Mouse (Mus musculus): ENCODE measurements around the gene Tmem247. TPM values are rescaled to one million over a fixed set of nuclear protein-coding genes. Genes with fewer than 3 reads are reported as not detected.
A peak's percentile ranks its signal among the peaks of the same experiment; 100 is the strongest.

The Tmem247 gene
- polyA plus RNA-seq, 1 experiment from 2014 or later, result not detected

DNA sequence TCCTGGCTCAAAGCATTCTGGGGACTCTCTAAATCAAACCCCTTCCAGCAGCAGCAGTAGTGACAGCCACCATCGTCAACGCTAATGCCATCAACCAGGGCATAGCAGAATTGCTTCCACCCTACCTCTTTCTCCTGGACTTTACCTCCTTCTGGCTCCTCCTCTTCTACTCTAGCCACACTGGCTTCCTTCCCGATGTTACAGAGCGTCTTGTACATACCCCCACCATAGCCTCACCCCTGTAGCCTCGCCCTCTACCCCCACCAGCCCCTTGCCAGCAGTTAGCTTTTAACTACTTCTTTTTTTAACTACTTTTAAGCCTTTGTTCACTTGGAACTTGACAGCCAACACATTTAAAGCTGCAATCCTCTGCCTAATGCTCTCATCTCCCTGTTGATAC lies 17.3 kb upstream of the Tmem247 start:
- H3K4me2 ChIP-seq (ENCODE audit: low read depth, low read length), result no peak overlapping the region
- no peak overlapping the region for H3K4me3 ChIP-seq (ENCODE audit: low read length)
- ATAC-seq, result no peak
- H3K9me3 ChIP-seq (ENCODE audit: control insufficient read depth, low read length), result no peaks in the 10 kb centered on the region
- H3K27ac ChIP-seq (ENCODE audit: low read length), result no peak overlapping the region
- H3K36me3 ChIP-seq (ENCODE audit: control insufficient read depth, insufficient read depth, low read length), result no peaks in the 10 kb centered on the region
- WGBS, result 66% methylated on average over 5 of the region's 5 CpGs
- no peaks in the 10 kb centered on the region for H3K4me1 ChIP-seq (ENCODE audit: control insufficient read depth, insufficient read depth, low read length)
- no peaks in the 10 kb centered on the region for H3K27me3 ChIP-seq (replicated peaks; ENCODE audit: control insufficient read depth, insufficient read depth, low read length)
- H3K9ac ChIP-seq (ENCODE audit: low read depth, low read length), result no peak overlapping the region

DNA sequence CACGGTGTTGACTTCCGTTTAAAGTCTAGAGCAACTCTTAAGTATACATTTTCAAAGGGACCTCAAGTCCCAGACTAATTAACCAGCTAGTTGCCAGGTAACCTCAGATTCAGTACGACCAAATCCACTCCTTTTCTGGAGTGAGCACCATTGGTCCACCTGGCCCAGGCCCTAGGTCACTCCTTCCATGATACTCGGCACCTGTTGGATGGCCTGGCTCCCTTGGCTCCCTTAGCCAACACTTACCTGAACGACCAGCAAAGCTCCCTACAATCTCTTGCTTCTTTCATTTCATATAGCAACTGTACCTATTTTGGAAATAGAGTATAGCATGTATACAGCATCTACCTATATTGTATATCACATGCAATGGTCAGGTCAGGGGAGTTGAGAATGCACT lies 16.6 kb upstream of the Tmem247 start:
- Histone ChIP-seq H3K27me3 (replicated peaks; ENCODE audit: control insufficient read depth, insufficient read depth, low read length) (no peaks in the 10 kb centered on the region), H3K4me1 (ENCODE audit: control insufficient read depth, insufficient read depth, low read length) (0 out of 2 replicates have a peak, but pooled peaks cover 4% of the 10 kb centered on the region), H3K9ac (ENCODE audit: low read depth, low read length) (no peak overlapping the region), H3K9me3 (ENCODE audit: control insufficient read depth, low read length) (no peaks in the 10 kb centered on the region), H3K36me3 (ENCODE audit: control insufficient read depth, insufficient read depth, low read length) (no peaks in the 10 kb centered on the region), H3K4me3 (ENCODE audit: low read length) (no peak overlapping the region), H3K27ac (ENCODE audit: low read length) (no peak overlapping the region), H3K4me2 (ENCODE audit: low read depth, low read length) (no peak overlapping the region)
- ATAC-seq, result no peak
- whole genome bisulfite sequencing, result 78% methylated on average over 5 of the region's 5 CpGs

DNA sequence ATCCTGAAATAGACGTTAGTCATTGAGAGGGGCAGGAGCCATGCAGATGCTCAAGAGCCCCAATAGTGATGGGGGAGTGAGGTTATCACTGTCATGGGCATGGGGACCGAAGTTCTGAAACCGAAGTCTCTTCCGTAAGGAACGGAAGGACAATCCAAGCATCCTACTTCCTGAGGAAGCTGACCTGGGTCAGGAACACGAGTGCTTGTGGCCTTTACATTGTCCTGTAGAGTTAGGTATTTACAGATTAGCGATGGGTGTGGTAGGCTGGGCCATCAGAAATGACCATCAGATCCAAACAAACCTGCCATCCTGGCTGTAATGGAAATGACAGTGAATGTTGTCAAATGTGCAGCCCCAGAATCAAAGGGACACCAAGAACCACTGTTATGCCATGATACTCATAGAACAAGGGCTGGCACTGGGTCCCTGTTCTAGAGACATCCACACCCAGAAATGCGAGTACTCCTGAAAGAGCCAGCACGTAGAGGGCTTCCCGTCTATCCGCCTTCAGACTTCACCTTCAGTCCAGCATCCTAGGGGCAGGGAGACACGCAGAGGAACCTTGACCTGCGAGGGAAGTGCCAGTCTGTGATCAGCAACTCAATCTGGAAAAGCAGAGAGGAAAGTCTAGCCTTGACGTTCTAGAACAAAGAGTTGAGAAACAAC lies 14.6 kb upstream of the Tmem247 start:
- H3K4me2 ChIP-seq (ENCODE audit: low read depth, low read length), result no peak overlapping the region
- 89% methylated on average over 14 of the region's 14 CpGs for WGBS
- H3K27ac ChIP-seq (ENCODE audit: low read length), result no peak overlapping the region
- no peaks in the 10 kb centered on the region for H3K36me3 ChIP-seq (ENCODE audit: control insufficient read depth, insufficient read depth, low read length)
- H3K9ac ChIP-seq (ENCODE audit: low read depth, low read length), result no peak overlapping the region
- no peak for ATAC-seq
- no peak overlapping the region for H3K4me3 ChIP-seq (ENCODE audit: low read length)
- H3K9me3 ChIP-seq (ENCODE audit: control insufficient read depth, low read length), result no peaks in the 10 kb centered on the region
- 0 out of 2 replicates have a peak, but pooled peaks cover 4% of the 10 kb centered on the region for H3K4me1 ChIP-seq (ENCODE audit: control insufficient read depth, insufficient read depth, low read length)
- H3K27me3 ChIP-seq (replicated peaks; ENCODE audit: control insufficient read depth, insufficient read depth, low read length), result no peaks in the 10 kb centered on the region

DNA sequence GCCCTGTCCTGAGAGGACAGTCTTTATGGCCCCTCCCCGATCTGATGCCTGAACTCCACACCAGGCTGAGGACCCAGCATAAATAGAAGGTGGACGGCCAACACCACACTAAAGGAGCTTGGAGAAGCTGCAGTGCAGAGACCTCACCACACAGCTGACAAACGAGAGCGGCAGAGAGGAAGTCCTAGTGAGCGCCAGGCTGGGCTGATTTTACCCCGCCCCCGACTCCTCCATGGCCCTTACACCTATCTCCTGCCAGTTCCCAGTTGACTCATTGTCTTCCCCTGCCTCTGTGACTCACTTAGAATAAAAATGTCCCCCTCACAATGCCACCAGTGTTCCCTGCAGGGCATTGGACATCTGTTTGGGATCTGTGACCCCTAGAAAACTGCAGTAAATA lies 13.6 kb upstream of the Tmem247 start:
- no peaks in the 10 kb centered on the region for H3K9me3 ChIP-seq (ENCODE audit: control insufficient read depth, low read length)
- 34% methylated on average over 7 of the region's 7 CpGs for WGBS
- H3K4me1 ChIP-seq (ENCODE audit: control insufficient read depth, insufficient read depth, low read length), result 0 out of 2 replicates have a peak, but pooled peaks cover 4% of the 10 kb centered on the region
- no peak overlapping the region for H3K27ac ChIP-seq (ENCODE audit: low read length)
- H3K4me2 ChIP-seq (ENCODE audit: low read depth, low read length), result no peak overlapping the region
- no peak overlapping the region for H3K9ac ChIP-seq (ENCODE audit: low read depth, low read length)
- no peaks in the 10 kb centered on the region for H3K36me3 ChIP-seq (ENCODE audit: control insufficient read depth, insufficient read depth, low read length)
- H3K4me3 ChIP-seq (ENCODE audit: low read length), result no peak overlapping the region
- ATAC-seq, result no peak
- no peaks in the 10 kb centered on the region for H3K27me3 ChIP-seq (replicated peaks; ENCODE audit: control insufficient read depth, insufficient read depth, low read length)

DNA sequence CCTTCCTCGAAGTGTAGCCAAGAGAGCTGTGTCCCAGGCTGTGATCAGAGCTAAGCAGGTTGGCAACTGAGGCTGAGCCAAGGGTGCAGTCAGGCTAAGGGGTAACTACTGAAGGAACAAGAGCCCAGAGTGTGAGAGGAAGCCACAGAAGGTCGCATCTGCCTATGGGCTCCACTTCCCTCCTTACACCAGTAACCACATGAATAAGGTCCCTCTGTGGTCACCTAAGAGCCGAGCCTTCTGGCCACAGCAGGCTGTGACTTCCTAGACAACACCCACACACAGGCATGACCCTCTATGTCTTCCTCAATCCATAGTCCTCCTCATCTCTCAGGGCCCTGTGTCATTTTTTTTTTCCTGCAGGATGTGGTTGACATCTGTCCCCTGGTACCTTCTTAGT lies 12.9 kb upstream of the Tmem247 start:
- no peak for ATAC-seq
- Histone ChIP-seq H3K27me3 (replicated peaks; ENCODE audit: control insufficient read depth, insufficient read depth, low read length) (no peaks in the 10 kb centered on the region), H3K4me2 (ENCODE audit: low read depth, low read length) (no peak overlapping the region), H3K9me3 (ENCODE audit: control insufficient read depth, low read length) (no peaks in the 10 kb centered on the region), H3K4me1 (ENCODE audit: control insufficient read depth, insufficient read depth, low read length) (0 out of 2 replicates have a peak, but pooled peaks cover 4% of the 10 kb centered on the region), H3K9ac (ENCODE audit: low read depth, low read length) (no peak overlapping the region), H3K27ac (ENCODE audit: low read length) (no peak overlapping the region), H3K36me3 (ENCODE audit: control insufficient read depth, insufficient read depth, low read length) (no peaks in the 10 kb centered on the region), H3K4me3 (ENCODE audit: low read length) (no peak overlapping the region)
- 71% methylated on average over 3 of the region's 3 CpGs for WGBS

DNA sequence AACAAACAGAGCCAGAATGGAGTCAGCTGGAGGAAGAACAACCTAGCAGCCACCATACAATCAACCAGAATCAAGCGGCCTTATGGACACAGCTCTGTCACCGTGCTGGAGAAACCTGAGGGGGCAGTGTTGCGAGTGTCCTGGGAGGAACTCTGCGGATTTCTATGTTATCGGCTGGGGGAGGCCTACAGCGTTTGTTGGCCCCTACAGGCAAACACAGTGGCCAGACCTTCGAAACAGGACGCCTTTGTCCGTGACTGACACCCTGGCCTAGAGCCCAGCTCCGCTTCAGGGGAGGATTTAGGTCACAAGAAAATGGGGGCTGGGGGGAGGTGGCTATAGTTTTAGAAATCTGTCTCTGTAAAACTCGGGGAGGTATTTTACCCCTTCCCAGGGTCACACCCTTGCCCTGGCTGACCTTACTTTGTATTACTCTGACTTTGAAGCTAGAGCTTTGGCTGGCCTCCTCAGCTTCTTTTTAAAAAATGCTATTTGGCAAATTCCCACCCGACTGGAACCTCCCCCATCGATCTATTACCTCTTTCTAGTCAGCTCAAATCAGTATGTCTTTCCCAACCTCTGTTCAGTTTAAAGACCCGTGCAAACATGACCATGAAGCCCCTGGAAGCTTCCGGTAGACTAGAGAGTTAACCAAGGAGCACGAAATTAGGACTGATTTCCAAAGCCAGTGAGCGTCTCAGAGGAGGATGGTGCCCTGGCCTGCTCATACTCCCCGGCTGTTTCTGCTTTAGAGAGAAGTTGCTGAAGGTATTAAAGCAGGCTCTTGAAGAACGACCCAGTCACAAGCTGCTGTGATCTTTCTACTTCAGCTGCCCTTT lies 11.6 kb upstream of the Tmem247 start:
- Histone ChIP-seq H3K9me3 (ENCODE audit: control insufficient read depth, low read length) (no peaks in the 10 kb centered on the region), H3K27ac (ENCODE audit: low read length) (0 out of 2 replicates have a peak overlapping the region, but pooled peaks have one; percentile 9), H3K4me3 (ENCODE audit: low read length) (no peak overlapping the region), H3K4me2 (ENCODE audit: low read depth, low read length) (no peak overlapping the region), H3K4me1 (ENCODE audit: control insufficient read depth, insufficient read depth, low read length) (0 out of 2 replicates have a peak, but pooled peaks cover 4% of the 10 kb centered on the region), H3K36me3 (ENCODE audit: control insufficient read depth, insufficient read depth, low read length) (no peaks in the 10 kb centered on the region), H3K9ac (ENCODE audit: low read depth, low read length) (no peak overlapping the region), H3K27me3 (replicated peaks; ENCODE audit: control insufficient read depth, insufficient read depth, low read length) (no peaks in the 10 kb centered on the region)
- ATAC-seq, result peak; percentile 64
- 24% methylated on average over 19 of the region's 19 CpGs for WGBS

DNA sequence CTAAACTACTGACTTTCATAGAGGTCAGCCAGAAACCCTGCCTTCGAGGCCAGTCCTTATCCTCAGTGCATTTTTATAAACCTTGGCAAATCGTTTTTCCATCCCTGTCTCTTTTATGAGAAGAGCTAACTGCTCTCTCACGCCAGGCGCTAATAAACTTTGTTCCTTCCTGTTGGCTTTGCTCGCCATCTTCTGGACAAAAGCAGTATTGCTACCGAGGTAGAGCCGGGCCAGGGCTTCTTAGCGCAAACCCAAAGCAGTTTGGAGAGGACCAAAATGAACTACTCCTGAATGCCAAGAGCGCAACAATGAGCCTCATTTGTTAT lies 11.0 kb upstream of the Tmem247 start:
- Histone ChIP-seq H3K36me3 (ENCODE audit: control insufficient read depth, insufficient read depth, low read length) (no peaks in the 10 kb centered on the region), H3K4me1 (ENCODE audit: control insufficient read depth, insufficient read depth, low read length) (0 out of 2 replicates have a peak, but pooled peaks cover 4% of the 10 kb centered on the region), H3K4me2 (ENCODE audit: low read depth, low read length) (no peak overlapping the region), H3K4me3 (ENCODE audit: low read length) (no peak overlapping the region), H3K9me3 (ENCODE audit: control insufficient read depth, low read length) (no peaks in the 10 kb centered on the region), H3K27ac (ENCODE audit: low read length) (0 out of 2 replicates have a peak overlapping the region, but pooled peaks have one; percentile 9), H3K27me3 (replicated peaks; ENCODE audit: control insufficient read depth, insufficient read depth, low read length) (no peaks in the 10 kb centered on the region), H3K9ac (ENCODE audit: low read depth, low read length) (no peak overlapping the region)
- peak; percentile 74 for ATAC-seq
- 4% methylated on average over 9 of the region's 9 CpGs for WGBS

DNA sequence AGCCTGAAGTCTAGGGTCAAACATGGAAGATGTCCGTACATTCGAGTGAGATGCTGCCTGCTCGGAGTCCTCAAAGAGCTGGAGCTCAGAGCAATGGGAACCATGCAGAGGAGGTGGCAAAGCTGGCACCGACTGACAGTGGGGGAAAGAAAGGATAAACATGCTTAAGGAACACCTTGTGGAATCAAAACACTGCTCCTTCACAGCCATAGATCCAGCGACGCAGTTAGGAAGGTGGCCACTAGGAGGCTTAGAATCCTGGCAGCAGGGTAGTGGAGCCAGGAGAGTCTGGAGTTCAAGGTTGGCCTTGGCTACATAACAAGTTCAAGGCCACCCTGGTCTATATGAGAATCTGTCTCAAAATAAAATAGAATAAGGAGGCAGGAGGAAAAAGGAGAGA lies 10.5 kb upstream of the Tmem247 start:
- Histone ChIP-seq H3K4me3 (ENCODE audit: low read length) (no peak overlapping the region), H3K4me2 (ENCODE audit: low read depth, low read length) (no peak overlapping the region), H3K9ac (ENCODE audit: low read depth, low read length) (no peak overlapping the region), H3K36me3 (ENCODE audit: control insufficient read depth, insufficient read depth, low read length) (no peaks in the 10 kb centered on the region), H3K27ac (ENCODE audit: low read length) (no peak overlapping the region), H3K27me3 (replicated peaks; ENCODE audit: control insufficient read depth, insufficient read depth, low read length) (no peaks in the 10 kb centered on the region), H3K4me1 (ENCODE audit: control insufficient read depth, insufficient read depth, low read length) (0 out of 2 replicates have a peak, but pooled peaks cover 4% of the 10 kb centered on the region), H3K9me3 (ENCODE audit: control insufficient read depth, low read length) (no peaks in the 10 kb centered on the region)
- 26% methylated on average over 6 of the region's 6 CpGs for WGBS
- no peak for ATAC-seq

DNA sequence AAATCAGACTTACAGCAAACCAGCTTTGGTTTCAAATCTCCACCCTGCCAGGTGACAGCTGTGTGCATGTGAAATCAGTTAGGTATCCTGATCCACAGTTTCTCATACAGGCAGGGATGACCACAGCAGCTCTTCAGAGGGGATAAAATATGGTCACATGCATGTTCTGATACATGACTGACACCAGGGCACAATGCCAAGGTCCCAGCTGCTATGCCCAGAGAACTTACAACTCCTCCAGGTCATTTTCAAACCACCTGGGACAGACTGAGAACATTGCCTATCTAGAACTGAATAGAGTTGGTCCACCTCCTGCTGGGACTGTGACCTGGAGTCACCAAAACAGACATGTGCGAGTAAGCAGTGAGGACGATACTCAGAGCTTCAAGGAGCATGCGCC lies 10.1 kb upstream of the Tmem247 start:
- Histone ChIP-seq H3K27ac (ENCODE audit: low read length) (no peak overlapping the region), H3K4me3 (ENCODE audit: low read length) (no peak overlapping the region), H3K9me3 (ENCODE audit: control insufficient read depth, low read length) (no peaks in the 10 kb centered on the region), H3K36me3 (ENCODE audit: control insufficient read depth, insufficient read depth, low read length) (no peaks in the 10 kb centered on the region), H3K4me1 (ENCODE audit: control insufficient read depth, insufficient read depth, low read length) (0 out of 2 replicates have a peak, but pooled peaks cover 4% of the 10 kb centered on the region), H3K4me2 (ENCODE audit: low read depth, low read length) (no peak overlapping the region), H3K27me3 (replicated peaks; ENCODE audit: control insufficient read depth, insufficient read depth, low read length) (no peaks in the 10 kb centered on the region), H3K9ac (ENCODE audit: low read depth, low read length) (no peak overlapping the region)
- ATAC-seq, result no peak
- WGBS, result 89% methylated on average over 3 of the region's 3 CpGs

Data from intestine, embryonic 16.5 days (tissue).